Mouse (Mus musculus) gastrocnemius, postnatal 25 days (tissue): ENCODE measurements at regions not wholly inside any gene's neighbourhood (a gene's known extent, or its start where the extent isn't known, plus 50 kb on each side); places are given as distances from the start of the nearest gene placed in this dataset.
A peak's percentile ranks its signal among the peaks of the same experiment; 100 is the strongest.
"Not testable (repeated sequence)": the region's sequence is repeated elsewhere in the genome, so short reads cannot be mapped to it uniquely, and the experiment has no call there.

Experiments
- DNase-seq: peaks from one replicate; pipeline ENCODE4 v3.0.0; 2022

DNA sequence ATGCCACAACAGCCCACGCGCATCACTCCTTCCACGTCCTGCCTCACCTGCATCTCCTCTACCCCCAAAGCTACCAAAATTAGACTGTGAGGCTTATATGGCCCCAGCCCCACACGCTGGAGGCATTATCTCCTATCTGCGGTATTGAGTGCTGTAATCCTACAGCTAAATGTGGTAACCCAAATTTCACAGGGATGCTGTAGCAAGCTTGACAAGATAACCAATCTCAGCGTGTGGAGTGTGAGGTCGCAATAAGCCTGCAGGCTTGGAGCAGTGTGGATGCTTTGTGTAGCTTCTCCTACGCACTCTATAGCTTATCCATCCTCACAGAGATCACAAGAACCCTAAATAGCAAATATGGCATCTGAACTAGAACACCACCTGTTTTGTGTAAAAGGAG, 251.2 kb upstream of the Kcnh8 start:
- DNase-seq = no peak

DNA sequence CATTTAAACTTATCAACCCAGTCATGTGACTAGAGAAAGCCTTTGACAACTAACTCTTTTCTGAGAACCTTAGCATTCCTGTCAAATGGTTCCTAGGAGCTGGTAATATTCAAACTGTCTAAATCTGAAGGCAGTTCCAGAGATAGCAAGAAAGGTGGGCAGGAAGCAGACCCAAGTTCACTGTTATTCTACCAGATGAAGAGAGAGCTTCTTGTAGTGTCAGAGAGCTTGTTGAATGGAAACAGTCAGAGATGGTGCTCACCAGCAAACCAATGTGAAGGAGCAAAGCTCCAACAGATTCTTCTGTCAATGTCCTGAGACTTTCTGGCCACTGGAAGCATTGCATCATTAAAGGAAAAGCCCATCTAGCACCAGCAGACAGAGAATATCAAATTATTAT, 251.8 kb upstream of the Kcnh8 start:
- no peak for DNase-seq

DNA sequence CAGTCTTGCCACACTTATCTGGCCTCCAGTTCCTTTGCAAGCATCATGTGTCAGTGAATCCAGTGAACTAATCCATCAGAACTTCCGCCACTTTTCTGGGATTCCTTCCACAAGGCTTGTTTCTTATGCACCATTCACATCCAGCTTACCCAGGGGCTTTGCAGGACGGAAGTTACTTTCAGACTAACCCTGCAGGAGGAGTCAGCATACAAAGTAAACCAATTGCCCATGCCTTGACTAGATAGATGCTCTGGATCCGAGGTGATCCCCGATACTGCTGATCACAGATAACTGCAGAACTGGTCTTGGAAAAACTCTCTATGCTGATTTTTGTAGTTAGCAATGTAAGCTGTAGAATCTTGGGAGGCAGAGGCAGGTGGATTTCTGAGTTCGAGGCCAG, 252.6 kb upstream of the Kcnh8 start:
- no peak for DNase-seq

DNA sequence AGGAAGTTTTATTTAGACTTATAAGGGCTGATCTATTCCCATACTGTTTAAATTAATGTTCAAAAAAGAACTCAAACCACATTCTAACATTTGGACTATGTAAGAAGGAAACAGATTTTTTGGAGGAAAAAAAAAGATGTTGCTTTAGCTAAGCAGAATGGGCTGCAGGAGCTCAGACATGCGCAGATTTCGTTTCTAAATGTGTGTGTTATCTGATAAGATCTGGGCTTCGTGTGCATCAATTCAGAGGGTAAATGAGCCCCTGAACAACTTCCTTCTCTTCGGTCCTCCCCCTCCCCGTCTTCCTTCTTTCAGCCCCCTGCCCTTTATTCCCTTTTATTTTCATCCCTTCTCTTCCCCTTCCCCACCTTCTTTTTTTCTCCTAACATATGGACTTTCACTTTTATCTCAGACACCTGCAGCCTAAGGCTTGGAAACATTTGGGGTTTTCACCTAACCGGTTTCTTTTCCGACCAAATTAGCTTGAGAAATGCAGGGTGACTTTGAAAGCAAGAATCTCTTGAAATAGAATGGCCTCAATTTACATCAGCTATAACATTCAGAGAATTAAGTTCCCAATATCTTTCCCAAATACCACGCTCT, 253.9 kb upstream of the Kcnh8 start:
- no peak for DNase-seq

DNA sequence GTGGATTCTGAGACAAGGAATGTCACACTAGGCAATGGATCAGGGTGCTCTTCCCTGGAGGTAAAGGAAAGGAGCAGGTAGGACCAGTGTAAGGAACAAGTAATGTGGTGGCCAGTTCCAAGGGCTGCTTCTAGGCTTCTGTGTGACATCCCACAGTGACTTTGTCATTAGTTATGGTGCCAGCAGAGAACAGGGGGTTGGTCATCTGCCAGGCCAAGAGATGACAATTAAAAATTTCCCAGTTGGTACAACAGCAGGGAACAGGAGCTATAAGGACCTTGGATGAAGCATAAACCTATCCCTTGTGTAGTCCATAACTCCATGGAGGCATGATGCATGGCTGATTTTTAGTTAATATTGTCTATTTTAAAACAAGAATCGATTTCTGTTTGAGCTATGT, 281.9 kb upstream of the Kcnh8 start:
- DNase-seq = no peak

DNA sequence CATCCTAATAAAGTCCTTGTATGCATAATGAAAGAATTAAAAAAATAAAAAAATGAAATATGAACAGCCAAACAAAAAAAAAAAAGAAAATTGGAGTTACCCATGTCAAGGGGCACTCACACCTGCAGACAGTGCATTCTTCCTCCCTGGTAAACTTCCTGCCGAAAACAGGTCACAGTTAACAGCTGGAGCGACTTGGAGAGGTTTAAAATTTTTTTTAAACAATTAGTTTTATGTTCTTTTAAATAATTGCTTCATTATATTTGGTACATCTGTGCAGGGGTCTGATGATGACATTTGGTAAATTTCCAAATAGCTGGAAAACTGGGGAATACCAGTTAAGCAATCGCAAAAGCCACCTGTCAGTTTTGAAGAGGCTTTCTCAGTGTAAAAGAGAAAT, 285.5 kb upstream of the Kcnh8 start:
- no peak for DNase-seq

DNA sequence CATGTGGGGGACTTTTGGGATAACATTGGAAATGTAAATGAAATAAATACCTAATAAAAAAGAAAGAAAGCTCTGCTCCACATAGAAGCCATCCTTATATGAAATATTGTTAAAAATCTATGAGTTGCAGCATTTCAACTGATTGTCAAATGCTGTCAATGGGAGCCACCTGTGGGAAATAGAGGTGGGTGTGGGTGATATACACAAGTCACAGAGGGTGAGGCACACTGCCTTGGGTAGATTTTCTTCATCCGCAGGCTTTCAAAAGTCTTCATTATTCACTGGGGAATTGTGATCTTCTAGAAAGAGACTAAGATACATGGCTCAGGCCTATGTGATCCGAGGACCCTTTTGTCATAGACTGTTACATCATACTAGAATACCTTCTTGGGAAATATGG, 286.6 kb upstream of the Kcnh8 start:
- no peak for DNase-seq

DNA sequence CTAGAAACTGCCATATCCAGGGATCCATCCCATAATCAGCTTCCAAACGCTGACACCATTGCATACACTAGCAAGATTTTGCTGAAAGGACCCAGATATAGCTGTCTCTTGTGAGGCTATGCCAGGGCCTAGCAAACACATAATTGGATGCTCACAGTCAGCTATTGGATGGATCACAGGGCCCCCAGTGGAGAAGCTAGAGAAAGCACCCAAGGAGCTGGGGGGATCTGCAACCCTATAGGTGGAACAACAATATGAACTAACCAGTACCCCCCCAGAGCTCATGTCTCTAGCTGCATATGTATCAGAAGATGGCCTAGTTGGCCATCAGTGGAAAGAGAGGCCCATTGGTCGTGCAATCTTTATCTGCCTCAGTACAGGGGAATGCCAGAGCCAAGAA, 287.1 kb upstream of the Kcnh8 start:
- DNase-seq = not testable (repeated sequence)

DNA sequence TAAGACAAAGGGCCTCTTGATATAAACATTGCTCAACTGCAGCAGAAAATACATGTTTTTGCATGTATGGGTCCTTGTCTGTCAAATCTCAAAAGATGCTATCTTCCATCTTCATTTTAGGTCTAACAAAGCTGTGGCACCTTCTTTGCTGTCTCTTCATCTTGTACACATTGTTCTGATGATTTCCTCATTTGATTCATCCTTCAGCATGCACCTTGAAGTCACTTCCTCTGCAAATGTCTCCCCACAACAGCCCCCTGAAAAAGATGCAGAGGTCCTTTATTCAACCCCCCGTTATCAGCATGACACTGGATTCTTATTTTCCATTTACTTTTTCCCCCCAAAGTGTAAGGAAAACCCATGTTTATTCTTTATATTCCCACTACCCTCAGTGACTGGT, 290.5 kb upstream of the Kcnh8 start:
- DNase-seq = no peak

DNA sequence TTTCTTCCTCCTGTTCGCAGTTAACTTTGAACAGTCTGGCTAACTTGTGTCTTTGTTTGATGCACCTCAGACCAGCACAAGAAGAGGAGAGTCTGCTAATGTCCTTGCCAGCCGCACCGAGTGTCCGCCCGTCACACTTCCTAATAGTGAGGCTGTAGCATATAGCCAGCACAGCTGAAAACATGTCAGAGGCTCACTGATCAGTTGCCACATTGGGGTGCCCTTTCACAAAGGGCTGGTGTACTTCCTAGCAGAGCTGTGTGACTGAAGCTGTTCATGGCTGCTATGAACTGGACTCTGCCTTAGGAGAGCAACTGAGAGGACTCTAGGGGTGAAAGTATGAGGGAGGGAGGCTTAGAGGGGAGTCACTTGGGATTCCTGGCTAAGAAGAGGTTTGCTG, 293.7 kb upstream of the Kcnh8 start:
- no peak for DNase-seq

DNA sequence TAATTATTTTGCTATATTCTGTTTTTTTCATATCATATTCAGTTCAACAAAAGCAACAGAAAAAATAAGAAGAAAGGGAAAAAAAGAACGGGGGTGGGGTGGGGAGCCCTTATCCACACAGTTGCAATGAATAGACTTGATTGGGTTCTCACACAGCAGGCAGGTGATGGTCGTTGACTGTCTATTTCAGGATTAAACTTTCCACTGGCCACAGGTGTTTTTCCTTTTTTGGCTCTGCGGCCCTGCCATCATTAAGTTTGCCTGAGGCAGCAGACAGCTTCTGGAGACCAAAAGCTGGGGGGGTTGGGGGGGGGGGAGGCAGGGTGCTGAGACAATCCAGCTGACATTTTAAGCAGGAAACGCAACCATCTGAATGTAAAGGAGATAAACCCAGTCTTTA, 298.4 kb upstream of the Kcnh8 start:
- no peak for DNase-seq

DNA sequence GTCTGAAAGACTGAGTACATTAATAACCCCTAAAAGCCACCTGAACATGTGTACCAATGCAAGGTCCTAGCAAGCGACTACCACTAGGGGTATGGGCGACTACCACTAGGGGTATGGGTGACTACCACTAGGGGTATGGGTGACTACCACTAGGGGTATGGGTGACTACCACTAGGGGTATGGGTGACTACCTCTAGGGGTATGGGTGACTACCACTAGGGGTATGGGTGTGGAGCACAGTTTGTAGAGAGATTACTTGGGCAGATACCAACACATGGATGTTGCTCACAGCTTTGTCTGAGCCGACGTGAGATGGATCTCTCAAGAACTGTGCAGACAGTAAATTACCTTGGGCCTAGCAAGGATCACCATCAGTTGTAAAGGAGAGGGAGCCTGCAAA, 299.2 kb upstream of the Kcnh8 start:
- no peak for DNase-seq

DNA sequence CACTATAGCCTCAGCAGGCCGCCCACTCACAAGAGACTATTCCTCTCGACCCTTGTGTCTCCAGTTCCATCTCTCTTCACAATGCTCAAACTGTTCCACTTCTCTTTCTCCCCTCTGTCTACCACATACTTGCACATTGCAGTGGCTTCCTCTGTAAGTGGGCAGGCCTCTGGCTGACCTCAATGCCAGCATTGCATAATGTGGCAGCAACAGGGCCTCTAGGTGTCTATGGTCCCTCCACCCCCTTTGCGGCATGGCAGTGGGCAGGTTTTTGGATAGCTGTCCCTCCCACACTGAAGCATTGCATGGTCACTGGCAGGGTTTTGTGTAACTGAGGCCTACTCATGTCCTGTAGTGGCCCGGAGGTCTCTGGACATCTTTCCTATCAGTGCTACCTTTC, 302.7 kb upstream of the Kcnh8 start:
- DNase-seq = no peak

DNA sequence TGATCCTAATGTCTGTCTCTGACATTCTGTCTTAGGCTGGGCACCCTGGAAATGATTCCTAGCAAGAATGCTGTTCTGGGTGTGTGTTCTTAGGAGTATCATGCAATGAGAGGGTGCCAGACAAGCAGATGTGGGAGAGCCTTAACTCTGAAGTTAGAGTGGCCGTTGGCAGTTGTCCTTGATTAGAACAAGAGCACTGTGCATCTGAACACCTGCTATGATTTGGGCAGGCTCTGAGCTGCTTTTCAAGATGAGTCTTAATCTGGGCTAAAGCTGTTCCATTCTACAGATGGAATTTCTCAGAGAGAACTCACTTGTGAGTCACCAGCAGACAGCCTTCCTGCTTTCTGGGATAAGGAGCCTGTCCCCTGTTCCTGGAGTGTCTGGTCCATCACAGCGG, 317.1 kb upstream of the Kcnh8 start:
- no peak for DNase-seq

DNA sequence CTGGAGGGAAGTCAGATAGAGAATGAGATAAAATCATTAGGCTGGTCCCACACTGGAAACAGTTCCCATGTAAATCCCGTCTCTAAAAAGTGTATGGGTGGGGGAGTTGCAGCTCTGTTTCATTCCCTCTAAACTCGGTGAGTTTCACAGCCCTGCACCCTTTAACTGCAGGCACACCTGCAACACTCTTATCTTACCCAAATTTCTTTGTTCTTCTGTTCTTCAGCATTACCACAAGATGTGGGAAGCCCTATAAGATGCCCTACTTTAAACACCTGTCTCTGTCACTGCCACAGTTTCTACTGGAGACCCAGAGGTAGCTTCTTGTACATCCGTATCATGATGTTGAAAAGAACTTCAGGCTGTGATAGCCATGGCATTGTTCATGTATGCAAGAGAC, 320.2 kb upstream of the Kcnh8 start:
- DNase-seq = no peak

DNA sequence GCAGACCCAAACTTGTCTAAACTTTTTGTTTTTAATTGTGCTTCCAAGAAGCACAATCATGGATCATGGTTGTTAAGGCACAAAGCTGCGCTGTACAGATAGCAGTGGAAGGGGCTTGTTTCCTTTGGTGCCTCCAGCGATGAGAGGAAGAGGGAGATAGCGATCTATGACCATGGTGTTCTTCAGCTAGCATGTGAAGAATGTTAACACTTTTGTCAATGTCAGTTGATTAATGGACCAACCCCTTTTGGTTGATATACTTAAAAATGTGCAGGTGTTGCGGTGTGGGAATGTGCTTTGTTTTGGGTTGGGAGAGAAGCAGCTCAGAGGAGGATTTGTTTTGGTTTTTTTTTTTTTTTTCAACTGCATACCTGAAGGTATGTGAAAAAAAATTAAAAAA, 324.0 kb upstream of the Kcnh8 start:
- no peak for DNase-seq

DNA sequence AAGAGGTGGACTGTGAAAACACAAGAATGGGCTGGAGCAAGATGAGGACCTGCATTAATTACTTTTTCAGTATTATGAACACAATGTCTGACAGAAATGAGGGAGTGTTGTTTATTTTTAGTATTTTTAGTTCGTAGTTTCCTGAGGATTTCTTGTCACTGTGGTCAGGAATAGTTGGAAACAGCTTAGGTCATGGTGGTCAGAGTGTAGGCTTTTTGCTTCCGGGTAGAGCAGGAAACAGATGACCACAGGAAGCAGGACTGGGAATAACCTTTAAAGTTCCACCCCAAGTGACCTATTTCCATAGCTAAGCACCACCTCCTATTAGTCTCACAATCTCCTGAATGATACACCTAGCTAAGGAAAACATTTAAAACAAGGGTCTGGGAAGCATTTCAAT, 333.7 kb upstream of the Kcnh8 start:
- DNase-seq = no peak

DNA sequence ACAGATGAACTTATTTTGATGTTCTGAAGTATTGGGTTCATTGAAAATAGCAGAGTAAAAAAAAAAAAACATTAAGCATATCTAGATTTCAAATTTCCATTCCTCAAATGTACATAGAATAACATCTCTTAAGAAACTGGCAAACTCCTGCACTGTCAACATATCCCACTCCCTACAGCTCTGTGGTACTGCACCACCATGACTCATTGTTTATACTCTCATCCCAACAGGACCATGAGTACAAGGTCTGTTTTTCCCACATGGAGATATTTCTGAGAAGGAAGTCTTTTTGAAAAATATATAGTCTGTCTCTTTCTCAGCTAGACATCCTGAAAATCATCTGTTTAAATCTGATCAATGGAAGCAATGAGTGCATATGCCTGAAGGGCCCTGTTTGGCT, 351.2 kb upstream of the Kcnh8 start:
- no peak for DNase-seq

DNA sequence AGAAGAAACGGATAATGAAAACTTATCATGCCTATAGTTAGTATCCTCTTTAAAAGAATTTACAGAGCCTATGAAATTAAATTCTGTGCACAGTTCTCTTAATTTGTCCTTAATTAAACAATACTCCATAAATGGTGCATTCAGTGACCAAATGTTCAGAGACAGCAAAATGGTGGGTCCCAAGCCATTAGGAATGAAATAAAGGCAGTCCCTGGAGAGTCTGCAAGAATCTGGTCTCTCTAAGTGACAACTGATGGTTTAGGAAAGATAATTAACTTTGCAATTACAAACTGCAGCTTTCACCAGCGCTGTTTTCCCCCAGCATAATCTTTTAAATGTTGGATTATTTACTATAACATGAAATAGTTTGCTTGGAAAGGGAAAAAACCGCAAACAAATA, 376.9 kb upstream of the Kcnh8 start:
- no peak for DNase-seq

DNA sequence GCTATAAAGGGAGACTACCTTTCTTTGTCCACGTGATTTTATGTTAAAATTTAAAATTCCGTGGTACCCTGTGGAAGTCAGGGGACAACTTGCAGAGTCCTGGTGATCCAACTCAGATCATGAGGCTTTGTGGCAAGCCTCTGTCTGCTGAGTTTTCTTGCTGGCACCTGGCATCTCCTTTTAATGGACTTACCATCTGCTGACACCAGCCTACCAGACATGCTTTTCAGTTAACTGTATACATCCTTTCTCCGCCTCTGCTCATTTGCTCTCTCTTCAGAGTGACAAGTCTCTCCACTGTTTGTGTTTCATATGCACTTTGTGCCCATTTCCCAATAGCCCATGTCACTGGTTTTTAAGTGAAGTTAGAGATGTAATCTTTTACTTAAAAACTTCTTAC, 382.1 kb upstream of the Kcnh8 start:
- no peak for DNase-seq

DNA sequence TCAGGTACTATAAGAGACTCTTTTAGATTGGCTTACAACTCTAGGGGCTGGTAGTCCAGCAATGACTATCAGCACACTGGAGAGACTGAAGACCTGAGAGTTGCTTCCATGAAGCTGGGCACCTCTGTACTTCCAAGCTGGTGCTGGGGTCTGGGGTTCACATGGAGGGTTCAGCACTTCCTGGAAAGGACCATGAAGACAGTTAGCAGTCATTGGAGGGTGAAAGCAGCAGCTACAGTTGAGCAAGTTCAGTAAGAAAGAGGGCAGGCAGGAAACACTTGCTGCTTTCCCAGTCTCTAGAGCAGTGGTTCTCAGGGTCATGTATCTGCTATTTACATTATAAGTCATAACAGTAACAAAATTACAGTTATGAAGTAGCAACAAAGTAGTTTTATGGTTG, 384.3 kb upstream of the Satb1 start:
- no peak for DNase-seq

DNA sequence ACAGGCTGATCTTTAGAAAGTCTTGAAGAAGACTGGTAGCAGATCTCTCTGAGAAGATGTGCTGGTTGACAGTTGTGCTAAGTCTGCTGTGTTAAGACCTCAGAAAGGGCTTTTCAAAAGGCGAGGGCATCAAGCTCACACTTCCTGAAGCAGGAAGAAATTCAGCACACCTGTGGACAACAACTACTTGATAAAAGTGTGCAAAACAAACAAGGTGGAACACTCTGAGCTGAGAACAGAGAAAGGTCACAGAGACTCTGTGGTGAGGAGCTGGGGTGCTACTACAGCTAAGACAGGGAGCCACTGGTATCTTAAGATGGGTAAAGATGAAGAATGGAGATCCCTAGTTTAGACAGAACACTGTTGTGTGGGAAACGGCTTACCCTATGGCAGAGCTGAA, 379.9 kb upstream of the Satb1 start:
- DNase-seq = no peak

DNA sequence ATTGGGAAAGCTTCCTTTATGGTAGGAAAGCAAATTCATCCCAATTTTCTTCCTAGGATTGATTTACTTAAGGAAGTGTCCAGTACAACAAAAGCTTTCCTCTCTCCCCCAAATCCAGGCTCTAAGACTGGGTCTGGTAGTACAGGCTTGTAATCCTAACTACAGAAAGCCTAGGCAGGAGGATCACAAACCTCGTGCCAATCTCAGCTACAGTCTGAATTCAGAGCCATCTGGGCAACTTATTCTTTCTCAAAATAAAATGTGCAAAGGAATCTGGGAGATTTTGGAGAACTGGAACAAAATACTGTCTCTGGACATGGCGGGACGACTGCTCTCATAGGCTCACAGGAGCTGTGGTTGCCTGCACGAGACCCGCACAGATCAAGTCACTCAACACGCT, 377.4 kb upstream of the Satb1 start:
- DNase-seq = no peak

DNA sequence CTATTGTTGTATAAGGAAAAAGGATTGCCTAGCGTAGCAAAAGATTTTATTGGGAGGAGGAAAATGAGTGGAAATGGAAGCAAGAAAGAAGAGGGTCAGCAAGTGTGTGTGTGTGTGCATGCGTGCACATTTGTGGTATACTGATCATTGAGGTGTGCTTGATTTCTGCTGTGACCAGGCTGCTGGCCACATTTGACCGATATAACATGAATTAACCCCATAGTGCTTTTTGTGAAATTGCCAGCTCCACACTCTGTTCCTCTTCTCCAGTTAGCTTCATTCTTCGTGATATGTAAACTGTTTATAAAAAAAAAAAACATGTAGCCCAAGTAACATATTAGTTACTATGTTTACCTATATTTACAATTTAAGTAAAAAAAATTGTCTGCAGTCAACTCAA, 364.6 kb upstream of the Satb1 start:
- DNase-seq = no peak

DNA sequence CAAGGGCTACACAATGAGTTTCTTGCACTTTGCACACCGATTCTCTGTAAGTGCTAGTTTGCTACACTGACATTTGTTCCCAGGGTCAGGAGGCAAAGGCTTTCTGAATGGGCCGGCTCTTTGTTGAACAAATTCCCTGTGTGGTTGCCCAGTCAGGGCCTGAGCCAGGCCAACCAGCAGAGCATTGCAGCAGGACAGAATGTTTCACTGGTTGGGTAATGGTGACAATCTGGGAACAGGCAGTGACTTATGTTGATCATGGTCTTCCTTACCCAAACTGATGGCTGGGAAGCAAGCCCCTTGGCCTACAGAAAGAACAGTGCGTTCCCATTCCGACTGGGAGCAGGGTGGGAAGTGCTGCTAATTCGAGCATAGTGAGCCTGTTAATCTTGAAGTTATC, 363.7 kb upstream of the Satb1 start:
- peak; percentile 30 for DNase-seq
